8 mouse cellular contexts compared by ENCODE assay signal in the genomic region with DNA sequence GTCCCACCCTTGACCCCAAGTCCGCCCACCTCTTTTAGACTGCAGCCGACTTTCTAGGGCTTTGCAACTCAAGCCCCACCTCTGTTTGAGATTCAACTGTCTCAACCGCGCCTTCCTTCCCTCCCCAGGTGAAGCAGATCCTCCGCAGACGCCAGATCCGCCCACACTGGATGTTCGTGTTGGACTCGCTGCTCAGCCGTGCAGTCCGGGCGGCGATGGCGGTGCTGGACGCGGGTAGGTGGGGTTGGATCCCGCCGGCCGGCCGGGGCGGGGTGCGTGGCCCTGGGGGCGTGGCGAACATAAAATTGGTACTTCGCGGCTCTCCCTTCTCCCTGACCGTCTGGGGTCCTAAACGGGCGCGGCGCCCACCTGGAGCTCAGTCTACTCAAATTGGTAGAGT. TPM values are rescaled to one million over a fixed set of nuclear protein-coding genes. Genes with fewer than 3 reads are reported as not detected.
DNase-seq lines count a peak whose midpoint lies in the region; ATAC-seq lines count a peak whose summit lies in the region.

No protein-coding gene starts in this region.

- no peak for ATAC-seq in lung, embryonic 15.5 days (ENCODE audit: borderline replicate concordance, extremely low read depth, low FRiP score, low TSS enrichment)
- no peak for ATAC-seq in hindbrain, embryonic 11.5 days (ENCODE audit: low FRiP score)
- no peak for ATAC-seq in liver, embryonic 11.5 days (replicated peaks; ENCODE audit: low FRiP score)
- ATAC-seq in megakaryocyte, adult 5-6 weeks (ENCODE audit: poor library complexity, severe bottlenecking) = no peak

- peaks cover 82% of the 10 kb centered on the region for H3K27me3 ChIP-seq in lung, embryonic 15.5 days
- H3K27me3 ChIP-seq in hindbrain, embryonic 11.5 days (ENCODE audit: control insufficient read depth, insufficient read depth, low read length) = peaks cover 52% of the 10 kb centered on the region
- peaks cover 50% of the 10 kb centered on the region for H3K27me3 ChIP-seq in liver, embryonic 11.5 days (replicated peaks; ENCODE audit: control insufficient read depth, insufficient read depth, low read length)

- peak overlapping the region; percentile 66 for H3K4me2 ChIP-seq in lung, embryonic 15.5 days
- peak overlapping the region; percentile 46 for H3K4me2 ChIP-seq in hindbrain, embryonic 11.5 days (replicated peaks; ENCODE audit: low read depth, low read length)
- peak overlapping the region; percentile 57 for H3K4me2 ChIP-seq in liver, embryonic 11.5 days

- 3% methylated on average over 31 of the region's 31 CpGs for WGBS in lung, embryonic 15.5 days
- 2% methylated on average over 30 of the region's 31 CpGs for WGBS in hindbrain, embryonic 11.5 days
- 20% methylated on average over 31 of the region's 31 CpGs for WGBS in liver, embryonic 11.5 days

- 0 out of 2 replicates have a peak overlapping the region, but pooled peaks have one; percentile 16 for H3K9ac ChIP-seq in lung, embryonic 15.5 days
- peak overlapping the region; percentile 42; the same call in 1 of the 2 replicates for H3K9ac ChIP-seq in hindbrain, embryonic 11.5 days (ENCODE audit: low read depth, low read length)
- H3K9ac ChIP-seq in liver, embryonic 11.5 days (ENCODE audit: low read depth, low read length) = no peak overlapping the region

- no peaks in the 10 kb centered on the region for H3K9me3 ChIP-seq in lung, embryonic 15.5 days
- H3K9me3 ChIP-seq in hindbrain, embryonic 11.5 days (ENCODE audit: control insufficient read depth, low read length) = no peaks in the 10 kb centered on the region
- no peaks in the 10 kb centered on the region for H3K9me3 ChIP-seq in liver, embryonic 11.5 days (ENCODE audit: control insufficient read depth, low read length)

- H3K4me3 ChIP-seq in lung, embryonic 15.5 days = peak overlapping the region; percentile 31
- H3K4me3 ChIP-seq in hindbrain, embryonic 11.5 days (ENCODE audit: low read depth, low read length) = peak overlapping the region; percentile 32
- H3K4me3 ChIP-seq in liver, embryonic 11.5 days (ENCODE audit: low read depth, low read length) = peak overlapping the region; percentile 31

- no peak overlapping the region for H3K27ac ChIP-seq in lung, embryonic 15.5 days
- H3K27ac ChIP-seq in hindbrain, embryonic 11.5 days (ENCODE audit: low read depth, low read length) = no peak overlapping the region
- no peak overlapping the region for H3K27ac ChIP-seq in liver, embryonic 11.5 days (ENCODE audit: low read depth, low read length)

- peak; percentile 30 to 39 for DNase-seq in adrenal gland, postnatal 36 days
- no peak for DNase-seq in adrenal gland, adult 18-20 months (ENCODE audit: low spot score in 2 of 2)
- DNase-seq in lung, postnatal 25 days (ENCODE audit: low spot score) = no peak
- peak; percentile 38 for DNase-seq in hindbrain, embryonic 11.5 days (ENCODE audit: low spot score)
- no peak for DNase-seq in liver, embryonic 11.5 days (ENCODE audit: low spot score)
- DNase-seq in yolk sac, embryonic 10.5 days (ENCODE audit: low spot score) = peak; percentile 20

- H3K36me3 ChIP-seq in lung, embryonic 15.5 days = no peaks in the 10 kb centered on the region
- no peaks in the 10 kb centered on the region for H3K36me3 ChIP-seq in hindbrain, embryonic 11.5 days (ENCODE audit: control insufficient read depth, insufficient read depth, low read length)
- H3K36me3 ChIP-seq in liver, embryonic 11.5 days (ENCODE audit: control insufficient read depth, insufficient read depth, low read length) = no peaks in the 10 kb centered on the region

- peaks cover 14% of the 10 kb centered on the region for H3K4me1 ChIP-seq in lung, embryonic 15.5 days
- peaks cover 7% of the 10 kb centered on the region; the same call in 1 of the 2 replicates for H3K4me1 ChIP-seq in hindbrain, embryonic 11.5 days (replicated peaks; ENCODE audit: control insufficient read depth, insufficient read depth, low read length)
- H3K4me1 ChIP-seq in liver, embryonic 11.5 days (replicated peaks; ENCODE audit: control insufficient read depth, insufficient read depth, low read length) = peaks cover 31% of the 10 kb centered on the region

RNA-seq across cellular contexts. Expression of gene Map3k6, which starts 10.6 kb away (rescaled TPM):
- 10 to 100 TPM; 15.9 to 38.8 TPM for total RNA-seq in adrenal gland, postnatal 36 days (2021)
- total RNA-seq in adrenal gland, adult 18-20 months (2021) = 10 to 100 TPM; 30.7 to 34.2 TPM
- polyA plus RNA-seq in lung, embryonic 15.5 days (2015; fragmentation: Nextera tagmentation; extraction: Ambion mirVana) = 3.0 and 3.1 TPM in 2 replicates
- 2.7 and 3.0 TPM in 2 replicates for polyA plus RNA-seq in hindbrain, embryonic 11.5 days (2014; fragmentation: Nextera tagmentation; extraction: Ambion mirVana)
- 2.2 and 3.5 TPM in 2 replicates for polyA plus RNA-seq in liver, embryonic 11.5 days (2014; fragmentation: Nextera tagmentation; extraction: Ambion mirVana)
- total RNA-seq in megakaryocyte, adult 5-6 weeks (2015) = 10.2 and 11.7 TPM in 2 replicates
- 9.1 and 13.4 TPM in 2 replicates for total RNA-seq in megakaryocyte, adult 5-6 weeks (2017)

RNA-seq across cellular contexts. Expression of gene Sytl1, which starts 11.7 kb away (rescaled TPM):
- total RNA-seq in adrenal gland, postnatal 36 days (2021) = 1 to 10 TPM; 1.4 to 1.5 TPM
- 1 to 10 TPM; 1.2 to 1.5 TPM for total RNA-seq in adrenal gland, adult 18-20 months (2021)
- polyA plus RNA-seq in lung, embryonic 15.5 days (2015; fragmentation: Nextera tagmentation; extraction: Ambion mirVana) = 1.1 and 2.1 TPM in 2 replicates
- polyA plus RNA-seq in hindbrain, embryonic 11.5 days (2014; fragmentation: Nextera tagmentation; extraction: Ambion mirVana) = 0.59 and 1.2 TPM in 2 replicates
- polyA plus RNA-seq in liver, embryonic 11.5 days (2014; fragmentation: Nextera tagmentation; extraction: Ambion mirVana) = 0.39 and 0.52 TPM in 2 replicates
- 1.9 and 2.5 TPM in 2 replicates for total RNA-seq in megakaryocyte, adult 5-6 weeks (2015)
- total RNA-seq in megakaryocyte, adult 5-6 weeks (2017) = 2.1 and 3.7 TPM in 2 replicates

RNA-seq across cellular contexts. Expression of gene Tmem222, which starts 26.4 kb away (rescaled TPM):
- total RNA-seq in adrenal gland, postnatal 36 days (2021) = 10 to 100 TPM; 64.0 to 74.4 TPM
- 10 to 100 TPM; 55.5 to 61.6 TPM for total RNA-seq in adrenal gland, adult 18-20 months (2021)
- polyA plus RNA-seq in lung, embryonic 15.5 days (2015; fragmentation: Nextera tagmentation; extraction: Ambion mirVana) = 79.8 and 81.9 TPM in 2 replicates
- polyA plus RNA-seq in hindbrain, embryonic 11.5 days (2014; fragmentation: Nextera tagmentation; extraction: Ambion mirVana) = 80.7 and 82.8 TPM in 2 replicates
- polyA plus RNA-seq in liver, embryonic 11.5 days (2014; fragmentation: Nextera tagmentation; extraction: Ambion mirVana) = 73.5 and 74.2 TPM in 2 replicates
- total RNA-seq in megakaryocyte, adult 5-6 weeks (2015) = 34.2 and 38.5 TPM in 2 replicates
- 13.3 and 15.0 TPM in 2 replicates for total RNA-seq in megakaryocyte, adult 5-6 weeks (2017)

RNA-seq across cellular contexts. Expression of gene Gpr3, which starts 38.9 kb away (rescaled TPM):
- total RNA-seq in adrenal gland, postnatal 36 days (2021) = under 1 TPM; 0.63 to 0.89 TPM
- total RNA-seq in adrenal gland, adult 18-20 months (2021) = 1 to 10 TPM in 1 of 2 experiments, under 1 TPM in 1; 0.26 to 1.2 TPM
- polyA plus RNA-seq in lung, embryonic 15.5 days (2015; fragmentation: Nextera tagmentation; extraction: Ambion mirVana) = 0.10 TPM in 1 of 2 replicates, not detected in the other
- polyA plus RNA-seq in hindbrain, embryonic 11.5 days (2014; fragmentation: Nextera tagmentation; extraction: Ambion mirVana) = 0.19 and 0.50 TPM in 2 replicates
- polyA plus RNA-seq in liver, embryonic 11.5 days (2014; fragmentation: Nextera tagmentation; extraction: Ambion mirVana) = 0.17 TPM in 1 of 2 replicates, not detected in the other
- total RNA-seq in megakaryocyte, adult 5-6 weeks (2015) = 0.21 TPM in 1 of 2 replicates, not detected in the other
- total RNA-seq in megakaryocyte, adult 5-6 weeks (2017) = not detected in 2 replicates

RNA-seq across cellular contexts. Expression of gene Cd164l2, which starts 39.3 kb away (rescaled TPM):
- total RNA-seq in adrenal gland, postnatal 36 days (2021) = 1 to 10 TPM in 1 of 2 experiments, under 1 TPM in 1; 0.79 to 1.1 TPM
- total RNA-seq in adrenal gland, adult 18-20 months (2021) = 1 to 10 TPM; 1.1 to 2.6 TPM
- polyA plus RNA-seq in lung, embryonic 15.5 days (2015; fragmentation: Nextera tagmentation; extraction: Ambion mirVana) = 8.2 and 8.5 TPM in 2 replicates
- 0.91 and 0.93 TPM in 2 replicates for polyA plus RNA-seq in hindbrain, embryonic 11.5 days (2014; fragmentation: Nextera tagmentation; extraction: Ambion mirVana)
- polyA plus RNA-seq in liver, embryonic 11.5 days (2014; fragmentation: Nextera tagmentation; extraction: Ambion mirVana) = 0.70 and 0.77 TPM in 2 replicates
- total RNA-seq in megakaryocyte, adult 5-6 weeks (2015) = not detected in 2 replicates
- not detected in 2 replicates for total RNA-seq in megakaryocyte, adult 5-6 weeks (2017)

Comparison
In these comparisons a context has a peak if more than half of its experiments do, and no peak if none do; other contexts are left out.
1. DNase-seq: peak in adrenal gland, postnatal 36 days (2 of 2), hindbrain, embryonic 11.5 days (single experiment) and yolk sac, embryonic 10.5 days (single experiment); none in adrenal gland, adult 18-20 months (0 of 2), lung, postnatal 25 days (single experiment) and liver, embryonic 11.5 days (single experiment).
2. Peak in every context shown above with its lines, with median percentiles within 50 percentile points of each other: H3K4me2 ChIP-seq and H3K4me3 ChIP-seq.